Mouse (Mus musculus) testis, adult 2 months (tissue): ENCODE data around the gene Lgi2.

Experiments
- CTCF ChIP-seq: fragments of 200-500 bp; IDR thresholded peaks from 2 replicates; pipeline ENCODE4 v1.5.1; 2012; ENCODE audit warnings: low read depth, mild to moderate bottlenecking, inconsistent platforms, low read length, moderate library complexity; ENCODE audit not compliant: control insufficient read depth, insufficient read depth, insufficient replicate concordance
- POLR2A ChIP-seq: fragments of 200-500 bp; IDR thresholded peaks from 2 replicates; pipeline ENCODE4 v1.6.1; 2012; ENCODE audit warnings: low read depth, mild to moderate bottlenecking, inconsistent platforms, low read length, moderate library complexity; ENCODE audit not compliant: control insufficient read depth

- TF ChIP-seq CTCF: no peak
- TF ChIP-seq POLR2A: no peak
Observed at GRCm38 (mm10) chr5:52590612-52591011, 24.4 kb upstream of the Lgi2 start.
